Mouse (Mus musculus) cerebral cortex, adult 2 months (tissue): ENCODE results near the gene Cfap74.

Experiments
- WGBS: fragments of 180-500 bp; shearing (Covaris S2); methylation state at CpG from one replicate; pipeline ENCODE4 v1.1.7; 2018; 5-methylcytosine and 5-hydroxymethylcytosine counted together

Gene Cfap74

GRCm38 (mm10) chr4:155497963-155498362 lies 89.0 kb downstream of the Cfap74 start:
- WGBS: 59% methylated on average over 3 of the region's 3 CpGs

GRCm38 (mm10) chr4:155501126-155501525 lies 92.1 kb downstream of the Cfap74 start:
- WGBS: 54% methylated on average over 2 of the region's 2 CpGs

DNA sequence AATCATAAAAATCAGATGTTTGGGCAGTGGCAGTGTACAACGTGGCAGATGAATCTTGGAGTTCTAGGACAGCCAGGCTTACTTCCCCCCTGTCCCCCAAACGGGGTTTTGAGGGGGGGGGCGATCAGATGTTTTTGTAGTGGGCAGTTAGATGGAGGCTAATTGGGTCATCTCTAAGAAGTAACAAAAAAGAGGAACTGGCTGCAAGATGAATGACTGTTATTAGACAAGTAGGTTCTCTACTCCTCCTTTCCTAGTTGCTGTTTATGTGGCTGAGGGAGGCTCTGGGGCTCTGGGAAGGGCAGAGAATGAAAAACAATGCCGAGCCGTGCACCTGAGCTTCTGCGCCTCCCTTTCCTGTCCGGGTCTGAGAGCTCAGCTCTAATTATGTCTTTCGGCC lies 96.1 kb downstream of the Cfap74 start:
- WGBS: 28% methylated on average over 8 of the region's 8 CpGs

GRCm38 (mm10) chr4:155505671-155506295 lies 96.8 kb downstream of the Cfap74 start:
- WGBS: 48% methylated on average over 5 of the region's 5 CpGs

- WGBS: 57% methylated on average over 4 of the region's 4 CpGs
These were observed 99.6 kb downstream of the Cfap74 start for GRCm38 (mm10) chr4:155508614-155509013.

DNA sequence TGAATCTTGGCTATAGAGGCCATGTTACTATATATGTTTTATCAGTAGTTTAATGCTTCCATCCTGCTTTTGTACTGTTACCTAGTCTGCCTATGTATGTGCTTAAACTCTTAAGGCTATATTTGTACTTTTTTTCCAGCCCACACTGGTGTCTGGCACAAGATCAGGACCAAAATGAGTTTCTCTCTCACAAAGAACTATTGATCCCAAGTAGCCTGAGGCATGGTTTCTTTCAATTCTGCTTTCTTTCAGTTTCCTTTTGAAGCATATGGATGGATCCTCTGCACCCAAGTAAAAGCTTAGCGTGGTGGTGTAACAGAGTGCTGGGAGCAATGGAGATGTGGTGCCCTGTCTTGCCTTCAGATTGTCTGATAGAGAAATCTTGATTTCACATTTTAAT lies 102.0 kb downstream of the Cfap74 start:
- whole genome bisulfite sequencing: 25% methylated on average over 1 of the region's 1 CpGs

GRCm38 (mm10) chr4:155514810-155515209 lies 105.8 kb downstream of the Cfap74 start:
- 66% methylated on average over 2 of the region's 2 CpGs for WGBS
